Mouse (Mus musculus) forebrain, postnatal 0 days (tissue): ENCODE data around the gene Zfp92. TPM values are rescaled to one million over a fixed set of nuclear protein-coding genes. Genes with fewer than 3 reads are reported as not detected.
A peak's percentile ranks its signal among the peaks of the same experiment; 100 is the strongest.

ENCODE experiments used
- ATAC-seq: fragments of 200-750 bp; cut with Nextera tagmentation; 2 replicates; pipeline ENCODE4 v1.8.0; 2017; ENCODE audit warnings: mild to moderate bottlenecking, moderate library complexity
- DNase-seq: peaks from one replicate; pipeline ENCODE4 v3.0.0-alpha.2; 2015
- H3K27ac ChIP-seq: fragments of 300-500 bp; sonication (generic); 2 replicates; pipeline ENCODE4 v1.5.1; 2014; ENCODE audit warnings: low read depth, mild to moderate bottlenecking, antibody characterized with exemption, low read length, moderate library complexity, mixed read lengths
- H3K27me3 ChIP-seq: fragments of 300-500 bp; sonication (generic); 2 replicates; pipeline ENCODE4 v1.6.1; 2014; ENCODE audit warnings: mild to moderate bottlenecking, low read length, mixed read lengths; ENCODE audit not compliant: insufficient read depth
- H3K36me3 ChIP-seq: fragments of 300-500 bp; sonication (generic); 2 replicates; pipeline ENCODE4 v1.6.1; 2014; ENCODE audit warnings: mild to moderate bottlenecking, moderate library complexity; ENCODE audit not compliant: insufficient read depth
- H3K4me1 ChIP-seq: fragments of 300-500 bp; sonication (generic); 2 replicates; pipeline ENCODE4 v1.6.1; 2014; ENCODE audit warnings: antibody characterized with exemption; ENCODE audit not compliant: insufficient read depth
- H3K4me2 ChIP-seq: fragments of 300-500 bp; sonication (generic); 2 replicates; pipeline ENCODE4 v1.6.1; 2014; ENCODE audit warnings: low read depth, mild to moderate bottlenecking, moderate library complexity
- H3K4me3 ChIP-seq: fragments of 300-500 bp; sonication (generic); 2 replicates; pipeline ENCODE4 v1.5.1; 2014; ENCODE audit warnings: low read depth, low read length, mixed read lengths
- H3K9ac ChIP-seq: fragments of 300-500 bp; sonication (generic); 2 replicates; pipeline ENCODE4 v1.6.1; 2014; ENCODE audit warnings: mild to moderate bottlenecking
- H3K9me3 ChIP-seq: fragments of 300-500 bp; sonication (generic); 2 replicates; pipeline ENCODE4 v1.6.1; 2016; ENCODE audit warnings: low read length
- CTCF ChIP-seq: sonication (generic); IDR thresholded peaks from 2 replicates; pipeline ENCODE4 v1.5.1; 2016; ENCODE audit warnings: antibody characterized with exemption, control low read depth, low read depth
- WGBS: fragments of 180-500 bp; shearing (Covaris S2); extraction: QIAGEN DNeasy Blood & Tissue Kit; methylation state at CpG from one replicate; pipeline ENCODE4 v1.1.7; 2014; 5-methylcytosine and 5-hydroxymethylcytosine counted together
- polyA plus RNA-seq: library from polyadenylated mRNA; unstranded; fragments of >200 nt; fragmentation: Nextera tagmentation; extraction: Ambion mirVana; gene quantifications from 2 replicates; pipeline ENCODE4 v1.2.1, GENCODE M21; 2015
- total RNA-seq: library from RNA; depleted of rRNA; stranded (reverse); fragments of >200 nt; gene quantifications from 2 replicates; pipeline ENCODE4 v1.2.3, GENCODE M21; 2014

The Zfp92 gene
- total and polyA plus RNA-seq, 2 experiments from 2014 or later, result 0.80 to 4.0 TPM

GRCm38 (mm10) chrX:73451949-73452348, 41.1 kb downstream of the Zfp92 start:
- H3K9me3 ChIP-seq, result no peaks in the 10 kb centered on the region
- H3K27me3 ChIP-seq, result no peaks in the 10 kb centered on the region
- no peak overlapping the region for H3K27ac ChIP-seq
- H3K4me2 ChIP-seq, result no peak overlapping the region
- peak; percentile 75 for TF ChIP-seq CTCF
- H3K36me3 ChIP-seq, result no peaks in the 10 kb centered on the region
- H3K9ac ChIP-seq, result no peak overlapping the region
- DNase-seq, result peak; percentile 65
- H3K4me1 ChIP-seq, result no peaks in the 10 kb centered on the region
- peak; percentile 79; the same call in 1 of the 2 replicates for ATAC-seq
- 23% methylated on average over 2 of the region's 2 CpGs for WGBS
- H3K4me3 ChIP-seq, result no peak overlapping the region

GRCm38 (mm10) chrX:73458877-73459392, 48.0 kb downstream of the Zfp92 start, which contains the start of gene Haus7:
Haus7 (minus strand) TSS chrX:73459044.
- peak; percentile 94 for DNase-seq
- no peaks in the 10 kb centered on the region for H3K9me3 ChIP-seq
- peak within 1 kb of the TSS; percentile 46 for H3K4me3 ChIP-seq
- WGBS, result 31% methylated on average over 26 of the region's 26 CpGs
- TF ChIP-seq CTCF, result peak; percentile 59
- H3K27ac ChIP-seq, result no peak within 1 kb of the TSS
- H3K4me1 ChIP-seq, result no peaks in the 10 kb centered on the region
- no peaks in the 10 kb centered on the region for H3K27me3 ChIP-seq
- H3K4me2 ChIP-seq, result peak within 1 kb of the TSS; percentile 55
- H3K36me3 ChIP-seq, result no peaks in the 10 kb centered on the region
- H3K9ac ChIP-seq, result peak within 1 kb of the TSS; percentile 46; the same call in 1 of the 2 replicates
- peak; percentile 100 for ATAC-seq

- Histone ChIP-seq H3K4me1 (no peaks in the 10 kb centered on the region), H3K4me2 (no peak overlapping the region), H3K9me3 (no peaks in the 10 kb centered on the region), H3K9ac (no peak overlapping the region), H3K27me3 (no peaks in the 10 kb centered on the region), H3K27ac (no peak overlapping the region), H3K4me3 (no peak overlapping the region), H3K36me3 (no peaks in the 10 kb centered on the region)
- no peak for TF ChIP-seq CTCF
- 79% methylated on average over 4 of the region's 4 CpGs for WGBS
- no peak for ATAC-seq
- DNase-seq, result no peak
Observed at GRCm38 (mm10) chrX:73460792-73461191, 49.9 kb downstream of the Zfp92 start.

GRCm38 (mm10) chrX:73465483-73466186, 54.7 kb downstream of the Zfp92 start:
- Histone ChIP-seq H3K9ac (no peak overlapping the region), H3K4me1 (no peaks in the 10 kb centered on the region), H3K27me3 (no peaks in the 10 kb centered on the region), H3K4me3 (no peak overlapping the region), H3K27ac (no peak overlapping the region), H3K9me3 (no peaks in the 10 kb centered on the region), H3K4me2 (no peak overlapping the region), H3K36me3 (no peaks in the 10 kb centered on the region)
- TF ChIP-seq CTCF, result no peak
- DNase-seq, result peak; percentile 20
- peak; percentile 88 for ATAC-seq
- 65% methylated on average over 9 of the region's 9 CpGs for WGBS

GRCm38 (mm10) chrX:73467446-73468241, 56.7 kb downstream of the Zfp92 start:
- ATAC-seq, result peak; percentile 38; the same call in 1 of the 2 replicates
- peak; percentile 20 for DNase-seq
- WGBS, result 48% methylated on average over 5 of the region's 5 CpGs

GRCm38 (mm10) chrX:73468330-73468729, 57.4 kb downstream of the Zfp92 start:
- WGBS, result 70% methylated on average over 3 of the region's 3 CpGs
- TF ChIP-seq CTCF, result no peak
- H3K4me1 ChIP-seq, result no peaks in the 10 kb centered on the region
- no peak overlapping the region for H3K27ac ChIP-seq
- H3K4me2 ChIP-seq, result no peak overlapping the region
- no peak for DNase-seq
- H3K9ac ChIP-seq, result no peak overlapping the region
- no peak overlapping the region for H3K4me3 ChIP-seq
- ATAC-seq, result no peak
- H3K27me3 ChIP-seq, result no peaks in the 10 kb centered on the region
- H3K36me3 ChIP-seq, result no peaks in the 10 kb centered on the region
- no peaks in the 10 kb centered on the region for H3K9me3 ChIP-seq

More at GRCm38 (mm10) chrX:73467446-73468241, 56.7 kb downstream of the Zfp92 start:
- H3K4me1 ChIP-seq, result no peaks in the 10 kb centered on the region
- H3K4me3 ChIP-seq, result no peak overlapping the region
- no peak overlapping the region for H3K27ac ChIP-seq
- no peaks in the 10 kb centered on the region for H3K27me3 ChIP-seq
- no peak overlapping the region for H3K9ac ChIP-seq
- H3K36me3 ChIP-seq, result no peaks in the 10 kb centered on the region
- H3K9me3 ChIP-seq, result no peaks in the 10 kb centered on the region
- no peak for TF ChIP-seq CTCF
- no peak overlapping the region for H3K4me2 ChIP-seq
